Mouse (Mus musculus): ENCODE measurements around the gene Wdr47. TPM values are rescaled to one million over a fixed set of nuclear protein-coding genes. Genes with fewer than 3 reads are reported as not detected.

Gene Wdr47
- polyA plus RNA-seq (2021; fragmentation: Nextera tagmentation) = 37.9 and 48.9 TPM in 2 replicates
- long read RNA-seq, experiment 1, full-length matches to known transcripts = 191 of 384 reads
- long read RNA-seq, experiment 1, partial matches to known transcripts = 78 of 384 reads
- long read RNA-seq, experiment 1, other reads (novel, unspliced or antisense) = 115 of 384 reads
- long read RNA-seq, experiment 2, full-length matches to known transcripts = 16 of 79 reads
- long read RNA-seq, experiment 2, partial matches to known transcripts = 50 of 79 reads
- long read RNA-seq, experiment 2, other reads (novel, unspliced or antisense) = 13 of 79 reads

DNA sequence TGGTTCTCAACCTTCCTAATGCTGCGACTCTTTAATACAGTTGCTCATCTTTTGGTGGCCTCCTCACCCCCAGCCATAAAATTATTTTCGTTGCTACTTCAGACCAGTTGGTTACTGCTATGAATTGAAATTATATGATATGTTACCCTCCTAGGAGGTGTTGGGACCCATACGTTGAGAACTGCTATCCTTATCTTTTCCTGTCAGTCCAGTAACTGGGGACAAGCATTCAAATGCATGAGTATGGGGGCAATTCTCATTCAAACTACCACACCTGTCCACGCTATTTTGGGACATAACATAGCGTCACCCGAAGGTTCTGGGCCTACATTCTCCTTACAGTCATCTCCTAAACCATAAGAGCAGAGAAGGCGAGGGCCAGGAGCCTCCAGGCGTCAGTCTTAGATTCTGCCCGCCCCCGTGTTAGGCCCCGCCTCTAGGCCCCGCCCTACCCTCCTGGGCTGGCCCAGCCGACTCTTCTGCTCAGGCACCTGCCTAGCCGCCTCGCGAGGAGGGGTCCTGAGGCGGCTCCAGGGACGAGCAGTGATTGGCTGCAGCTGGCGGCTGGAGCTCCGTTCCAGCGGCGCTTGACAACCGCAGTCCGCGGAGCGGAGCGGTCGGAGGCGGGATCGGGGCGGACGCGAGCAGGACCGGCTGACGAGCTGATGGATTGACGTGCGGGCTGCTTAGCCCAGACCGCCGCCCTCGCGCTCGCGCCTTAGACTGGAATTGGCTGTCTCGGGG, at the start of gene Wdr47:
Gene Wdr47 (plus strand): TSS at position 494 of the 744 bp plus-strand sequence.

GRCm38 (mm10) chr3:108562133-108562730, 28.8 kb upstream of the Wdr47 start, which contains the start of gene Tmem167b:
TSS of gene Tmem167b (minus strand) at chr3:108562466.

GRCm38 (mm10) chr3:108571443-108572294, 19.4 kb upstream of the Wdr47 start, which contains the start of gene Taf13:
TSS of gene Taf13 (plus strand) at chr3:108571698.

GRCm38 (mm10) chr3:108653710-108654379, 62.8 kb downstream of the Wdr47 start, which contains the start of gene Clcc1:
TSS of gene Clcc1 (plus strand) at chr3:108653913.

Other genes starting within 250 kb of the Wdr47 start
- gene Mybphl, start 226.4 kb upstream of the Wdr47 start, polyA plus RNA-seq (2021; fragmentation: Nextera tagmentation) = 0.21 TPM in 1 of 2 replicates, not detected in the other
- 6.6 and 8.6 TPM in 2 replicates for gene Psrc1, start 207.4 kb upstream of the Wdr47 start, polyA plus RNA-seq (2021; fragmentation: Nextera tagmentation)
- 25.5 and 26.9 TPM in 2 replicates for gene Celsr2, start 175.7 kb upstream of the Wdr47 start, polyA plus RNA-seq (2021; fragmentation: Nextera tagmentation)
- 171 and 174 TPM in 2 replicates for gene Sars, start 146.1 kb upstream of the Wdr47 start, polyA plus RNA-seq (2021; fragmentation: Nextera tagmentation)
- 1.4 and 2.2 TPM in 2 replicates for gene 1700013F07Rik, start 57.1 kb upstream of the Wdr47 start, polyA plus RNA-seq (2021; fragmentation: Nextera tagmentation)
- gene 5330417C22Rik, start 54.7 kb upstream of the Wdr47 start, polyA plus RNA-seq (2021; fragmentation: Nextera tagmentation) = 20.3 and 36.9 TPM in 2 replicates
- gene Tmem167b, start 28.8 kb upstream of the Wdr47 start, polyA plus RNA-seq (2021; fragmentation: Nextera tagmentation) = 28.1 and 35.1 TPM in 2 replicates
- 24.2 and 28.5 TPM in 2 replicates for gene Taf13, start 19.6 kb upstream of the Wdr47 start, polyA plus RNA-seq (2021; fragmentation: Nextera tagmentation)
- gene Clcc1, start 62.6 kb downstream of the Wdr47 start, polyA plus RNA-seq (2021; fragmentation: Nextera tagmentation) = 56.8 and 82.0 TPM in 2 replicates
- gene Gpsm2, start 131.0 kb downstream of the Wdr47 start, polyA plus RNA-seq (2021; fragmentation: Nextera tagmentation) = 6.6 and 8.0 TPM in 2 replicates
- gene Aknad1, start 148.4 kb downstream of the Wdr47 start, polyA plus RNA-seq (2021; fragmentation: Nextera tagmentation) = not detected in 2 replicates
- 15.1 and 21.3 TPM in 2 replicates for gene Stxbp3, start 249.2 kb downstream of the Wdr47 start, polyA plus RNA-seq (2021; fragmentation: Nextera tagmentation)

All from left cerebral cortex, adult 6 months (tissue).